Mouse (Mus musculus) layer of hippocampus, postnatal 25 days (tissue): Measurements from ENCODE around the gene Mmp1b. TPM values are rescaled to one million over a fixed set of nuclear protein-coding genes. Genes with fewer than 3 reads are reported as not detected.
"Not testable (repeated sequence)": the region's sequence is repeated elsewhere in the genome, so short reads cannot be mapped to it uniquely, and the experiment has no call there.

Experiments
- DNase-seq, 2 experiments: peaks; one replicate each; pipeline ENCODE4 v3.0.0; 2022; ENCODE audit warnings: mixed read lengths in 2 of 2, low spot score in 1 of 2; ENCODE audit errors: extremely low spot score in 1 of 2
- total RNA-seq, 2 experiments: library from RNA; stranded (reverse); gene quantifications; 2 replicates each; pipeline ENCODE4 v1.2.3; 2021

Mmp1b gene
- total RNA-seq: not detected

GRCm38 (mm10) chr9:7387947-7388346 lies at the start of gene Mmp1b:
Mmp1b (minus strand) TSS chr9:7388047.
- no peak for DNase-seq

- DNase-seq: not testable (repeated sequence)
These were observed 8.7 kb upstream of the Mmp1b start for GRCm38 (mm10) chr9:7396556-7396955.

GRCm38 (mm10) chr9:7354535-7354934 lies 33.3 kb downstream of the Mmp1b start:
- DNase-seq: no peak

- no peak for DNase-seq
These were observed 42.3 kb downstream of the Mmp1b start for GRCm38 (mm10) chr9:7345513-7345912.

GRCm38 (mm10) chr9:7344107-7344506 lies 43.7 kb downstream of the Mmp1b start, which contains the start of gene Mmp12:
Mmp12 (plus strand) TSS chr9:7344381.
- no peak for DNase-seq

- DNase-seq: no peak
These were observed 50.9 kb downstream of the Mmp1b start for GRCm38 (mm10) chr9:7336740-7337483.

- DNase-seq: no peak
These were observed 51.8 kb downstream of the Mmp1b start for GRCm38 (mm10) chr9:7335766-7336680.

GRCm38 (mm10) chr9:7331847-7332246 lies 56.0 kb downstream of the Mmp1b start:
- DNase-seq: no peak

Other genes with a start within 250 kb of the Mmp1b start
- gene Dync2h1, start 203.6 kb downstream of the Mmp1b start, total RNA-seq: 10 to 100 TPM; 26.3 to 29.6 TPM
- gene Dcun1d5, start 203.5 kb downstream of the Mmp1b start, total RNA-seq: 10 to 100 TPM; 68.5 to 80.5 TPM
- not detected for gene Mmp13, start 115.5 kb downstream of the Mmp1b start, total RNA-seq
- not detected for gene Mmp12, start 43.7 kb downstream of the Mmp1b start, total RNA-seq
- gene Mmp3, start 57.8 kb upstream of the Mmp1b start, total RNA-seq: not detected
- gene Mmp10, start 114.3 kb upstream of the Mmp1b start, total RNA-seq: not detected
- gene Mmp8, start 170.4 kb upstream of the Mmp1b start, total RNA-seq: not detected
- gene Mmp27, start 183.3 kb upstream of the Mmp1b start, total RNA-seq: not detected
- not detected for gene Mmp20, start 240.2 kb upstream of the Mmp1b start, total RNA-seq